Mouse (Mus musculus) MEL (cell line): ENCODE data around the gene Hist1h2bh. TPM values are rescaled to one million over a fixed set of nuclear protein-coding genes. Genes with fewer than 3 reads are reported as not detected.
"Not testable (repeated sequence)": the region's sequence is repeated elsewhere in the genome, so short reads cannot be mapped to it uniquely, and the experiment has no call there.

Experiments
- DNase-seq: peaks from one replicate; pipeline ENCODE4 v3.0.0; 2011; ENCODE audit warnings: low read depth, low spot score
- H3K27ac ChIP-seq: 2 replicates; pipeline ENCODE4 v1.5.1; 2012; ENCODE audit warnings: low read depth, mild to moderate bottlenecking, control low read depth, low read length, moderate library complexity; ENCODE audit not compliant: control insufficient read depth
- H3K27me3 ChIP-seq, 2 experiments: fragments of 150-350 bp in 1 of 2; sonication (generic) in 1 of 2; 2 replicates each; pipeline ENCODE4 v1.6.1; 2012; ENCODE audit warnings: low read length in 2 of 2, mild to moderate bottlenecking in 2 of 2, improper control_type of control experiment in 1 of 2, moderate library complexity in 1 of 2; ENCODE audit not compliant: insufficient read depth in 2 of 2, control insufficient read depth in 1 of 2
- H3K36me3 ChIP-seq, 2 experiments: 2 replicates each; pipeline ENCODE4 v1.6.1; 2012 to 2014; ENCODE audit warnings: low read length in 2 of 2, improper control_type of control experiment in 1 of 2, inconsistent platforms in 1 of 2, mild to moderate bottlenecking in 1 of 2; ENCODE audit not compliant: insufficient read depth in 2 of 2, control insufficient read depth in 1 of 2
- H3K4me1 ChIP-seq, 2 experiments: fragments of 150-350 bp in 1 of 2; sonication (generic) in 1 of 2; 2 replicates each; pipeline ENCODE4 v1.6.1; 2012; ENCODE audit warnings: low read length in 2 of 2, improper control_type of control experiment in 1 of 2, mild to moderate bottlenecking in 1 of 2; ENCODE audit not compliant: insufficient read depth in 2 of 2, control insufficient read depth in 1 of 2
- H3K4me3 ChIP-seq, 2 experiments: fragments of 150-350 bp in 1 of 2; sonication (generic) in 1 of 2; 2 replicates each; pipeline ENCODE4 v1.5.1; 2012; ENCODE audit warnings: low read depth in 2 of 2, low read length in 2 of 2, mild to moderate bottlenecking in 2 of 2, moderate library complexity in 2 of 2, control low read depth in 1 of 2, improper control_type of control experiment in 1 of 2; ENCODE audit not compliant: control insufficient read depth in 1 of 2, insufficient read depth in 1 of 2
- H3K79me2 ChIP-seq: 2 replicates; pipeline ENCODE4 v1.6.1; 2012; ENCODE audit warnings: mild to moderate bottlenecking, low read length, moderate library complexity; ENCODE audit not compliant: control insufficient read depth, poor library complexity, insufficient read depth
- H3K9ac ChIP-seq: 2 replicates; pipeline ENCODE4 v1.6.1; 2012; ENCODE audit warnings: low read depth, mild to moderate bottlenecking, control low read depth, low read length, moderate library complexity; ENCODE audit not compliant: control insufficient read depth, poor library complexity, severe bottlenecking
- H3K9me3 ChIP-seq: fragments of 150-350 bp; sonication (generic); replicated peaks from 2 replicates; pipeline ENCODE4 v1.6.1; 2012; ENCODE audit warnings: mild to moderate bottlenecking, low read length, improper control_type of control experiment, moderate library complexity; ENCODE audit not compliant: insufficient read depth
- CHD1 ChIP-seq: IDR thresholded peaks from 2 replicates; pipeline ENCODE4 v1.6.1; 2012; ENCODE audit warnings: low read depth, mild to moderate bottlenecking, inconsistent platforms, low read length, improper control_type of control experiment
- GATA1 ChIP-seq: IDR thresholded peaks from 2 replicates; pipeline ENCODE4 v1.6.1; 2011; ENCODE audit warnings: low read depth, low read length, improper control_type of control experiment
- MAFK ChIP-seq: IDR thresholded peaks from 2 replicates; pipeline ENCODE4 v1.6.1; 2011; ENCODE audit warnings: low read depth, mild to moderate bottlenecking, low read length, improper control_type of control experiment, borderline replicate concordance
- MAZ ChIP-seq: IDR thresholded peaks from 2 replicates; pipeline ENCODE4 v1.6.1; 2012; ENCODE audit warnings: low read depth, mild to moderate bottlenecking, inconsistent platforms, low read length, improper control_type of control experiment
- NRF1 ChIP-seq: IDR thresholded peaks from 2 replicates; pipeline ENCODE4 v1.6.1; 2014; ENCODE audit warnings: low read depth, mild to moderate bottlenecking, inconsistent platforms, low read length, improper control_type of control experiment, moderate library complexity; ENCODE audit not compliant: poor library complexity, insufficient read depth, severe bottlenecking
- POLR2A ChIP-seq, 2 experiments: IDR thresholded peaks; 2 replicates each; pipeline ENCODE4 v1.6.1; 2011 to 2012; ENCODE audit warnings: low read length in 2 of 2, mild to moderate bottlenecking in 2 of 2, control low read depth in 1 of 2, improper control_type of control experiment in 1 of 2, low read depth in 1 of 2, moderate library complexity in 1 of 2; ENCODE audit not compliant: control insufficient read depth in 1 of 2, insufficient read depth in 1 of 2, poor library complexity in 1 of 2
- POLR2AphosphoS5 ChIP-seq: IDR thresholded peaks from 2 replicates; pipeline ENCODE4 v1.6.1; 2012; ENCODE audit warnings: low read depth, borderline replicate concordance, mild to moderate bottlenecking, inconsistent platforms, low read length, moderate library complexity, mixed read lengths
- TBP ChIP-seq: IDR thresholded peaks from 2 replicates; pipeline ENCODE4 v1.8.0; 2011; ENCODE audit warnings: low read depth, low read length, improper control_type of control experiment
- UBTF ChIP-seq: IDR thresholded peaks from 2 replicates; pipeline ENCODE4 v1.6.1; 2012; ENCODE audit warnings: low read depth, mild to moderate bottlenecking, inconsistent platforms, low read length, improper control_type of control experiment, moderate library complexity, borderline replicate concordance; ENCODE audit not compliant: insufficient read depth
- ZMIZ1 ChIP-seq: IDR thresholded peaks from 2 replicates; pipeline ENCODE4 v1.6.1; 2012; ENCODE audit warnings: low read depth, mild to moderate bottlenecking, inconsistent platforms, low read length, improper control_type of control experiment, moderate library complexity
- polyA plus RNA-seq, 2 experiments: library from polyadenylated mRNA; stranded (reverse) in 1 of 2; unstranded in 1 of 2; fragments of >175 nt in 1 of 2; fragments of >200 nt in 1 of 2; gene quantifications; 2 replicates each; pipeline versions ENCODE4 v1.2.1 to v1.2.4; 2012; ENCODE audit warnings: low replicate concordance in 2 of 2, low read depth in 1 of 2; ENCODE audit not compliant: insufficient read length in 2 of 2, insufficient read depth in 1 of 2, missing spikeins in 1 of 2
- total RNA-seq: library from RNA; depleted of rRNA; stranded (reverse); fragments of 300-350 nt; gene quantifications from 2 replicates; pipeline ENCODE4 v1.2.3, GENCODE M21; 2012

Gene Hist1h2bh
- total and polyA plus RNA-seq, 3 experiments: 0.70 to 275 TPM; not detected in 1

DNA sequence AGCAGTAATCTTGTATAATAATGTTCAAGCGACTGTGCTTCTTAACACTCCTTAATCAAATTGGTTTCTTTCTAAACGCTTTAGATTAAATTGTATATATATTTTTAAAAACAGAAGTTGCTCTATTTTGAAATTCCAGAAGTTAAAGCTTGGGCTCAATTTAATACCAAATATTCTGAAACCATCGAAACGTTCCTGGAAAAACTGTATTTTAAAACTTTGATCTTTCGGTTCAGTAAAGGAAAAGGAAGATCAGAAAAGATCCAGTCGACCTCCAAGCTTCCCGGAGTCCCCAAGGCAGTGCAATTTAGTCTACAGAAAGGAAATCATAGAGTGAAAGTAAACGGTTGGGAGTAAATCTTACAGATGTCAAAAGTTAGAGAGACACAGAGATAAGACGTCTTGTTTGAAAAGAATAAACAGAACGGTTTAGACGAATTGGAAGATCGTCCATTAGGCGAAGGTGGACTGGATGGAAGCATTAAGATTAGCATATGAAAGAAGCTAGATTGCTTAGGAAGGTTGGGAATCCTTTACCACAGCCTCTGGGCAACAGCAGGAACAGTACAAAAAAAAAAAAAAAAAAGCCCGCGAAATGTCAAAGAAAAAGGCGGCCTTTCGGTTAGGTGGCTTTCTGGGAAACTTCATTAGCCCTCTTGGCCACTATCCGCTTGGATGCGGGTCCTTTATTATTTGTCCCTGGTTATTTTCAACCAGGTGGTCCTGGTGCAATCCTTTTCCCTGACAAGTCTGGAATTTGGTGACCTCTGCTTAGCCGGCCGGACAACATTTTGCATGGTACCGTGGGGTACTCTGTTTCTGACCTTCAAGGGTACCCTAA is 43.1 kb upstream of the Hist1h2bh start:
- Histone ChIP-seq H3K79me2 (no peaks in the 10 kb centered on the region; the same call in 1 of the 2 replicates), H3K4me3 (peak overlapping the region; percentile 44 to 62), H3K9ac (peak overlapping the region; percentile 79), H3K27me3 (no peaks in the 10 kb centered on the region), H3K36me3 (peaks cover 0 to 27% of the 10 kb centered on the region in 2 experiments; a peak in 2 of 4 replicates), H3K9me3 (no peaks in the 10 kb centered on the region), H3K27ac (peak overlapping the region; percentile 99), H3K4me1 (peaks cover 0 to 8% of the 10 kb centered on the region in 2 experiments; a peak in 2 of 4 replicates)
- peak; percentile 65 for DNase-seq
- TF ChIP-seq MAFK (no peak), ZMIZ1 (no peak), GATA1 (0 out of 2 replicates have a peak, but pooled peaks have one; percentile 32)

DNA sequence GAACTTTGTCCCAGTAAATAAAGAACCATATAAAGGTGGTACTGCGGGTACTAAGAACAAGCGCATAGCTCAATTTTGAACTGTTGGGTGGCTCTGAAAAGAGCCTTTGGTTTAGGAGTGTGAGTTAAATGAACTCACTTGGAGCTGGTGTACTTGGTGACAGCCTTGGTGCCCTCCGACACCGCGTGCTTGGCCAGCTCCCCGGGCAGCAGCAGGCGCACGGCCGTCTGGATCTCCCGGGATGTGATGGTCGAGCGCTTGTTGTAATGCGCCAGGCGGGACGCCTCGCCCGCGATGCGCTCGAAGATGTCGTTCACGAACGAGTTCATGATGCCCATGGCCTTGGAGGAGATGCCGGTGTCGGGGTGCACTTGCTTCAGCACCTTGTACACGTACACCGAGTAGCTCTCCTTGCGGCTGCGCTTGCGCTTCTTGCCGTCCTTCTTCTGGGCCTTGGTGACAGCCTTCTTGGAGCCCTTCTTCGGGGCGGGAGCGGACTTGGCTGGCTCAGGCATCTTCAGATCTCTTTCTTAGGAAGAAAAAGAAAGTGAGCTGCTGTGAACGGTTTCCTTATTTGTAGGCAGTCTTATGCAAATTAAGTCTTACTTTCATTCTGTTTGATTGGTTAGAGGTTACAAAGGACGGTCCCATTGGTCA is 42.4 kb upstream of the Hist1h2bh start:
- DNase-seq: peak; percentile 95
- H3K27me3 ChIP-seq, H3K9me3 ChIP-seq, H3K79me2 ChIP-seq, H3K4me1 ChIP-seq: not testable (repeated sequence)
- TF ChIP-seq UBTF (peak; percentile 90; the same call in 1 of the 2 replicates), POLR2AphosphoS5 (peak; percentile 94; the same call in 1 of the 2 replicates), TBP (peak; percentile 99), POLR2A (IDR thresholded peaks at IDR 0.05; ENCODE audit: control insufficient read depth in 1 of 2, insufficient read depth in 1 of 2, low read depth in 1 of 2, low read length in 2 of 2, poor library complexity in 1 of 2) (peak; percentile 91 to 98)
- Histone ChIP-seq H3K36me3 (peaks cover 0 to 32% of the 10 kb centered on the region in 2 experiments; a peak in 2 of 4 replicates), H3K4me3 (peak overlapping the region; percentile 51 to 60; a peak in 3 of 4 replicates), H3K27ac (peak overlapping the region; percentile 98), H3K9ac (peak overlapping the region; percentile 80)

DNA sequence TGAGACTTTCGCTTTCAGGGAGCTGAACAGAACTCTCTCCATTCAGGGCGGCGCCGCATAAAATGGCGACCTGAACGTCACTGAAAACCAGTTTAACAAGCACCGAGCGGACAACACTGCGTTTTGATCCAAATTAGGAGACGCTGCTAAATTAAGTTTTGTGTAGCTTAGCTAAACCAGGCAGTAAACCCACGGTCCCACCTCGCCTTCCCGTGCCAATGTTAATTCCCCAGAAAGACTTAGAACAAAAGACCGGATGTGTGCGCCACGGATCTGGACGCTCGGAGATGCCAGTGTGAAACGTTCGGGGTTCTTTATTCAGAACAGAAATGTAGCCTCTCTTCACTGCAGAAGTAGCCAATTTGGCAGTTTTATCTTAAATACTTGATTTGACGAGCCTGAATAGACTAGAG is 41.8 kb upstream of the Hist1h2bh start:
- no peaks in the 10 kb centered on the region; the same call in 1 of the 2 replicates for H3K79me2 ChIP-seq
- TF ChIP-seq NRF1 (no peak), POLR2A (IDR thresholded peaks at IDR 0.05; ENCODE audit: control insufficient read depth in 1 of 2, insufficient read depth in 1 of 2, low read depth in 1 of 2, low read length in 2 of 2, poor library complexity in 1 of 2) (peak in 1 of 2 experiments; percentile 79; a peak in 3 of 4 replicates), POLR2AphosphoS5 (0 out of 2 replicates have a peak, but pooled peaks have one; percentile 97), MAZ (no peak), CHD1 (no peak)
- H3K4me1 ChIP-seq: peaks cover 0 to 10% of the 10 kb centered on the region in 2 experiments; a peak in 2 of 4 replicates
- peak overlapping the region; percentile 80 for H3K9ac ChIP-seq
- peak overlapping the region; percentile 51 to 60 for H3K4me3 ChIP-seq
- H3K27ac ChIP-seq: peak overlapping the region; percentile 98
- H3K9me3 ChIP-seq: no peaks in the 10 kb centered on the region
- peak; percentile 91 for DNase-seq
- H3K36me3 ChIP-seq: peaks cover 0 to 37% of the 10 kb centered on the region in 2 experiments; a peak in 2 of 4 replicates
- no peaks in the 10 kb centered on the region for H3K27me3 ChIP-seq
